7 mouse cellular contexts compared by ENCODE assay signal in genomic region chr10:77165963-77166717, GRCm38 (mm10). TPM values are rescaled to one million over a fixed set of nuclear protein-coding genes. Genes with fewer than 3 reads are reported as not detected.
DNase-seq lines count a peak whose midpoint lies in the region; ATAC-seq and TF ChIP-seq lines count a peak whose summit lies in the region.

TSS of gene Col18a1 (minus strand) at chr10:77166548.

- no peak within 1 kb of the TSS for H3K9ac ChIP-seq in CH12.LX (ENCODE audit: insufficient read depth, low read depth)
- H3K9ac ChIP-seq in hindbrain, embryonic 14.5 days, result peak within 1 kb of the TSS; percentile 56
- H3K9ac ChIP-seq in liver, adult 2 months (ENCODE audit: low read depth, low read length), result no peak within 1 kb of the TSS
- peak within 1 kb of the TSS; percentile 62 for H3K9ac ChIP-seq in neural tube, embryonic 13.5 days

- peaks cover 80% of the 10 kb centered on the region for H3K27me3 ChIP-seq in CH12.LX (replicated peaks)
- H3K27me3 ChIP-seq in hindbrain, embryonic 14.5 days (ENCODE audit: control insufficient read depth, insufficient read depth, low read length), result peaks cover 29% of the 10 kb centered on the region
- peaks cover 10% of the 10 kb centered on the region; the same call in 1 of the 2 replicates for H3K27me3 ChIP-seq in liver, adult 2 months (ENCODE audit: control insufficient read depth, insufficient read depth, low read length)
- H3K27me3 ChIP-seq in neural tube, embryonic 13.5 days, result peaks cover 33% of the 10 kb centered on the region

- WGBS in hindbrain, embryonic 14.5 days, result under 1% methylated on average over 42 of the region's 42 CpGs
- WGBS in liver, adult 2 months, result 1% methylated on average over 42 of the region's 42 CpGs
- under 1% methylated on average over 42 of the region's 42 CpGs for WGBS in neural tube, embryonic 13.5 days

- peak within 1 kb of the TSS; percentile 54 for H3K4me2 ChIP-seq in CH12.LX (ENCODE audit: insufficient read depth, low read depth, poor library complexity, severe bottlenecking)
- peak within 1 kb of the TSS; percentile 86 for H3K4me2 ChIP-seq in hindbrain, embryonic 14.5 days (replicated peaks)
- peak within 1 kb of the TSS; percentile 83 for H3K4me2 ChIP-seq in neural tube, embryonic 13.5 days

- TF ChIP-seq EP300 in CH12.LX (IDR thresholded peaks at IDR 0.05; ENCODE audit: low read length), result no peak

- H3K9me3 ChIP-seq in CH12.LX (replicated peaks; ENCODE audit: low read length), result no peaks in the 10 kb centered on the region
- no peaks in the 10 kb centered on the region for H3K9me3 ChIP-seq in hindbrain, embryonic 14.5 days (ENCODE audit: control insufficient read depth, low read length)
- no peaks in the 10 kb centered on the region for H3K9me3 ChIP-seq in neural tube, embryonic 13.5 days

- no peaks in the 10 kb centered on the region for H3K79me2 ChIP-seq in CH12.LX (replicated peaks; ENCODE audit: control insufficient read depth, extremely low read depth, insufficient read depth, poor library complexity, severe bottlenecking)
- H3K79me2 ChIP-seq in liver, adult 2 months (ENCODE audit: control insufficient read depth, insufficient read depth, low read length), result no peaks in the 10 kb centered on the region

- H3K36me3 ChIP-seq in CH12.LX (replicated peaks in 1 of 2; ENCODE audit: control insufficient read depth in 1 of 2, insufficient read depth in 1 of 2, low read length in 1 of 2), result no peaks in the 10 kb centered on the region
- no peaks in the 10 kb centered on the region for H3K36me3 ChIP-seq in hindbrain, embryonic 14.5 days (replicated peaks; ENCODE audit: control insufficient read depth, insufficient read depth)
- H3K36me3 ChIP-seq in liver, adult 2 months (ENCODE audit: control insufficient read depth, insufficient read depth, low read length), result no peaks in the 10 kb centered on the region
- H3K36me3 ChIP-seq in neural tube, embryonic 13.5 days, result no peaks in the 10 kb centered on the region

- no peak within 1 kb of the TSS for H3K27ac ChIP-seq in CH12.LX (ENCODE audit: insufficient read depth, low read depth)
- no peak within 1 kb of the TSS for H3K27ac ChIP-seq in embryonic fibroblast, embryonic 13.5 days (ENCODE audit: insufficient read depth, low read length)
- H3K27ac ChIP-seq in hindbrain, embryonic 14.5 days, result no peak within 1 kb of the TSS
- H3K27ac ChIP-seq in liver, adult 2 months (replicated peaks; ENCODE audit: insufficient read depth, low read depth, low read length), result no peak within 1 kb of the TSS
- 0 out of 2 replicates have a peak within 1 kb of the TSS, but pooled peaks have one; percentile 10 for H3K27ac ChIP-seq in neural tube, embryonic 13.5 days (replicated peaks)

- no peak for TF ChIP-seq CTCF in CH12.LX (conservative IDR thresholded peaks at IDR 0.05 in 1 of 2, IDR thresholded peaks at IDR 0.05 in 1 of 2; ENCODE audit: low read depth in 2 of 2, low read length in 2 of 2)
- TF ChIP-seq CTCF in embryonic fibroblast, embryonic 13.5 days (IDR thresholded peaks at IDR 0.05; ENCODE audit: borderline replicate concordance, insufficient read depth, low read length), result no peak
- no peak for TF ChIP-seq CTCF in liver, adult 2 months (IDR thresholded peaks at IDR 0.05; ENCODE audit: low read depth, low read length)

- TF ChIP-seq RAD21 in CH12.LX (IDR thresholded peaks at IDR 0.05; ENCODE audit: low read depth, low read length), result no peak

- peak; percentile 59; the same call in 1 of the 2 replicates for ATAC-seq in hindbrain, embryonic 14.5 days (ENCODE audit: low FRiP score)
- ATAC-seq in neural tube, embryonic 13.5 days (ENCODE audit: low read depth), result peak; percentile 71

- dilution Hi-C loops in CH12.LX (cut with MboI; ENCODE audit: extremely low pct_ligation_motif_present, extremely low pct_unique_long_range_greater_than_20kb, low sequenced_read_pairs), result no loop called here

- no peak for DNase-seq in CH12.LX (ENCODE audit: extremely low read depth)
- peak; percentile 77 for DNase-seq in MN1 (ENCODE audit: low spot score)
- DNase-seq in hindbrain, embryonic 14.5 days (ENCODE audit: low spot score), result no peak
- no peak for DNase-seq in liver, adult 2 months (ENCODE audit: extremely low read depth, low read depth, low spot score)
- no peak for DNase-seq in right cerebral cortex, postnatal 25 days

- no peak for TF ChIP-seq POLR2A in CH12.LX (IDR thresholded peaks at IDR 0.05; ENCODE audit: low read depth, low read length)
- TF ChIP-seq POLR2A in embryonic fibroblast, embryonic 13.5 days (IDR thresholded peaks at IDR 0.05; ENCODE audit: low read depth, low read length), result peak; percentile 87
- TF ChIP-seq POLR2A in liver, adult 2 months (IDR thresholded peaks at IDR 0.05; ENCODE audit: extremely low read depth, insufficient read depth, low read length), result no peak

- H3K4me1 ChIP-seq in CH12.LX (ENCODE audit: control insufficient read depth in 1 of 2, insufficient read depth in 2 of 2), result peaks cover 6 to 7% of the 10 kb centered on the region in 2 experiments; a peak in 3 of 4 replicates
- H3K4me1 ChIP-seq in embryonic fibroblast, embryonic 13.5 days (ENCODE audit: control insufficient read depth, insufficient read depth, low read length), result no peaks in the 10 kb centered on the region; the same call in 1 of the 2 replicates
- peaks cover 14% of the 10 kb centered on the region for H3K4me1 ChIP-seq in hindbrain, embryonic 14.5 days (replicated peaks; ENCODE audit: control insufficient read depth, insufficient read depth, low read length)
- 0 out of 2 replicates have a peak, but pooled peaks cover 5% of the 10 kb centered on the region for H3K4me1 ChIP-seq in liver, adult 2 months (ENCODE audit: control insufficient read depth, insufficient read depth, low read length)
- peaks cover 31% of the 10 kb centered on the region for H3K4me1 ChIP-seq in neural tube, embryonic 13.5 days (replicated peaks)

- in situ Hi-C loops in CH12.LX (cut with MboI; ENCODE audit: low pct_ligation_motif_present, low pct_unique_long_range_greater_than_20kb, low sequenced_read_pairs), result no loop called here

- no peak within 1 kb of the TSS for H3K4me3 ChIP-seq in CH12.LX (replicated peaks in 1 of 3; ENCODE audit: low read depth in 2 of 3, low read length in 2 of 3, poor library complexity in 1 of 3)
- H3K4me3 ChIP-seq in embryonic fibroblast, embryonic 13.5 days (ENCODE audit: insufficient read depth, low read length), result peak within 1 kb of the TSS; percentile 39
- H3K4me3 ChIP-seq in hindbrain, embryonic 14.5 days (replicated peaks; ENCODE audit: low read length), result peak within 1 kb of the TSS; percentile 41
- H3K4me3 ChIP-seq in liver, adult 2 months (ENCODE audit: insufficient read depth, low read depth, low read length), result peak within 1 kb of the TSS; percentile 34; the same call in 1 of the 2 replicates
- peak within 1 kb of the TSS; percentile 46 for H3K4me3 ChIP-seq in neural tube, embryonic 13.5 days

TF ChIP-seq in CH12.LX, 34 proteins besides CTCF, POLR2A, EP300 and RAD21:
- TF ChIP-seq TCF12 (IDR thresholded peaks at IDR 0.05; ENCODE audit: low read depth, low read length) (no peak), MAZ (IDR thresholded peaks at IDR 0.05; ENCODE audit: low read depth, low read length) (no peak), USF2 (conservative IDR thresholded peaks at IDR 0.05; ENCODE audit: low read depth, low read length) (no peak), ZC3H11A (IDR thresholded peaks at IDR 0.05; ENCODE audit: low read depth, low read length) (no peak), ZNF384 (IDR thresholded peaks at IDR 0.05; ENCODE audit: low read depth, low read length) (no peak), MAX (IDR thresholded peaks at IDR 0.05; ENCODE audit: low read length) (no peak), UBTF (IDR thresholded peaks at IDR 0.05; ENCODE audit: low read depth, low read length) (no peak), ZKSCAN1 (IDR thresholded peaks at IDR 0.05; ENCODE audit: borderline replicate concordance, low read depth, low read length) (no peak), CHD1 (IDR thresholded peaks at IDR 0.05; ENCODE audit: low read depth, low read length) (no peak), IRF4 (IDR thresholded peaks at IDR 0.05; ENCODE audit: low read depth, low read length) (no peak), CHD2 (IDR thresholded peaks at IDR 0.05; ENCODE audit: low read length) (no peak)

RNA-seq across cellular contexts. Expression of gene Col18a1, which starts in this region (rescaled TPM):
- total RNA-seq in CH12.LX (2012; rRNA removed) (14.3 and 14.5 TPM in 2 replicates), CH12.LX (2014; rRNA removed) (0.17 and 0.30 TPM in 2 replicates)
- 0.75 and 1.7 TPM in 2 replicates for polyA plus RNA-seq in CH12.LX (2012; ENCODE audit: insufficient read length, low read depth)
- 85.0 and 92.0 TPM in 2 replicates for polyA plus RNA-seq in embryonic fibroblast, embryonic 13.5 days (2011; ENCODE audit: insufficient read length, low read depth, missing spikeins)
- 38.6 and 51.2 TPM in 2 replicates for polyA plus RNA-seq in hindbrain, embryonic 14.5 days (2014; fragmentation: Nextera tagmentation; extraction: Ambion mirVana)
- 260 and 348 TPM in 2 replicates for total RNA-seq in liver, adult 2 months (2014; rRNA removed)
- 452 and 472 TPM in 2 replicates for polyA plus RNA-seq in liver, adult 2 months (2012; rRNA removed)
- 63.3 and 64.2 TPM in 2 replicates for polyA plus RNA-seq in neural tube, embryonic 13.5 days (2015; fragmentation: Nextera tagmentation; extraction: Ambion mirVana)

Comparison
In these comparisons a context has a peak if more than half of its experiments do, and no peak if none do; other contexts are left out.
1. RNA of gene Col18a1 (total RNA-seq): 260 to 348 TPM in liver, adult 2 months; 0.17 to 14.5 TPM in CH12.LX; every median in the first group is over 10 times any median in the second.
2. RNA of gene Col18a1 (polyA plus RNA-seq): 452 to 472 TPM in liver, adult 2 months, 85.0 to 92.0 TPM in embryonic fibroblast, embryonic 13.5 days, 63.3 to 64.2 TPM in neural tube, embryonic 13.5 days and 38.6 to 51.2 TPM in hindbrain, embryonic 14.5 days; 0.75 to 1.7 TPM in CH12.LX; every median in the first group is over 10 times any median in the second.
3. H3K4me3 ChIP-seq: peak in embryonic fibroblast, embryonic 13.5 days (single experiment), hindbrain, embryonic 14.5 days (single experiment), liver, adult 2 months (single experiment) and neural tube, embryonic 13.5 days (single experiment); none in CH12.LX (0 of 3).
4. H3K9ac ChIP-seq: peak in hindbrain, embryonic 14.5 days (single experiment) and neural tube, embryonic 13.5 days (single experiment); none in CH12.LX (single experiment) and liver, adult 2 months (single experiment).
5. Peak in every context shown above with its lines, with median percentiles within 50 percentile points of each other: H3K4me2 ChIP-seq.